Mouse (Mus musculus) liver (tissue): ENCODE measurements at regions not wholly inside any gene's neighbourhood (a gene's known extent, or its start where the extent isn't known, plus 50 kb on each side); places are given as distances from the start of the nearest gene placed in this dataset.

Experiments used
- DNase-seq: peaks from one replicate; pipeline ENCODE4 v3.0.0-alpha.2; 2020; ENCODE audit warnings: mixed read lengths

GRCm38 (mm10) chr11:24716539-24717287 lies 638.9 kb downstream of the Bcl11a start:
- DNase-seq = no peak

GRCm38 (mm10) chr11:24724259-24724937 lies 646.5 kb downstream of the Bcl11a start:
- DNase-seq = no peak

GRCm38 (mm10) chr11:24726331-24726730 lies 648.5 kb downstream of the Bcl11a start:
- DNase-seq = no peak

GRCm38 (mm10) chr11:24727404-24727803 lies 649.5 kb downstream of the Bcl11a start:
- no peak for DNase-seq

GRCm38 (mm10) chr11:24731431-24731830 lies 653.6 kb downstream of the Bcl11a start:
- no peak for DNase-seq

- no peak for DNase-seq
These were observed 661.9 kb downstream of the Bcl11a start for GRCm38 (mm10) chr11:24739710-24740255.

GRCm38 (mm10) chr11:24740466-24740865 lies 662.6 kb downstream of the Bcl11a start:
- DNase-seq = no peak

GRCm38 (mm10) chr11:24742561-24742960 lies 664.7 kb downstream of the Bcl11a start:
- DNase-seq = no peak

GRCm38 (mm10) chr11:24743439-24743838 lies 665.6 kb downstream of the Bcl11a start:
- DNase-seq = no peak

GRCm38 (mm10) chr11:24745841-24746240 lies 668.0 kb downstream of the Bcl11a start:
- DNase-seq = no peak

- no peak for DNase-seq
These were observed 672.4 kb downstream of the Bcl11a start for GRCm38 (mm10) chr11:24750144-24750779.

- DNase-seq = no peak
These were observed 680.3 kb downstream of the Bcl11a start for GRCm38 (mm10) chr11:24758130-24758529.

- no peak for DNase-seq
These were observed 705.6 kb downstream of the Bcl11a start for GRCm38 (mm10) chr11:24783470-24783869.

GRCm38 (mm10) chr11:24789120-24789519 lies 711.3 kb downstream of the Bcl11a start:
- DNase-seq = no peak

GRCm38 (mm10) chr11:24795510-24796211 lies 717.8 kb downstream of the Bcl11a start:
- DNase-seq = no peak

- DNase-seq = no peak
These were observed 726.8 kb downstream of the Bcl11a start for GRCm38 (mm10) chr11:24804623-24805023.

- DNase-seq = no peak
These were observed 751.9 kb downstream of the Bcl11a start for GRCm38 (mm10) chr11:24829578-24830401.

GRCm38 (mm10) chr11:24830484-24830883 lies 752.6 kb downstream of the Bcl11a start:
- DNase-seq = no peak

- DNase-seq = no peak
These were observed 766.2 kb downstream of the Bcl11a start for GRCm38 (mm10) chr11:24843839-24844738.

GRCm38 (mm10) chr11:24856991-24857390 lies 779.1 kb downstream of the Bcl11a start:
- DNase-seq = no peak

- no peak for DNase-seq
These were observed 786.8 kb downstream of the Bcl11a start for GRCm38 (mm10) chr11:24864637-24865036.
